Mouse (Mus musculus) intestine, embryonic 14.5 days (tissue): ENCODE data around the gene Acot11. TPM values are rescaled to one million over a fixed set of nuclear protein-coding genes. Genes with fewer than 3 reads are reported as not detected.
"Not testable (repeated sequence)": the region's sequence is repeated elsewhere in the genome, so short reads cannot be mapped to it uniquely, and the experiment has no call there.

ENCODE experiments used
- ATAC-seq: fragments of 200-750 bp; cut with Nextera tagmentation; replicated peaks from 2 replicates; pipeline ENCODE4 v1.8.0; 2017; ENCODE audit warnings: low read depth, moderate number of reproducible peaks, moderate TSS enrichment, moderate library complexity; ENCODE audit not compliant: low FRiP score, low TSS enrichment
- DNase-seq: peaks from one replicate; pipeline ENCODE4 v3.0.0-alpha.2; 2018; ENCODE audit warnings: low spot score
- H3K27ac ChIP-seq: fragments of 300-500 bp; sonication (generic); 2 replicates; pipeline ENCODE4 v1.5.1; 2014; ENCODE audit warnings: low read depth, mild to moderate bottlenecking, control low read depth
- H3K27me3 ChIP-seq: fragments of 300-500 bp; sonication (generic); replicated peaks from 2 replicates; pipeline ENCODE4 v1.6.1; 2014; ENCODE audit warnings: low read length, control low read depth; ENCODE audit not compliant: control insufficient read depth, insufficient read depth
- H3K36me3 ChIP-seq: fragments of 300-500 bp; sonication (generic); 2 replicates; pipeline ENCODE4 v1.6.1; 2014; ENCODE audit warnings: low read length, control low read depth; ENCODE audit not compliant: control insufficient read depth, insufficient read depth
- H3K4me1 ChIP-seq: fragments of 300-500 bp; sonication (generic); replicated peaks from 2 replicates; pipeline ENCODE4 v1.6.1; 2014; ENCODE audit warnings: low read length, control low read depth, mixed read lengths; ENCODE audit not compliant: control insufficient read depth, insufficient read depth
- H3K4me2 ChIP-seq: fragments of 300-500 bp; sonication (generic); 2 replicates; pipeline ENCODE4 v1.6.1; 2014; ENCODE audit warnings: low read length
- H3K4me3 ChIP-seq: fragments of 300-500 bp; sonication (generic); 2 replicates; pipeline ENCODE4 v1.5.1; 2014; ENCODE audit warnings: low read depth, low read length, control low read depth, mixed read lengths
- H3K9ac ChIP-seq: fragments of 300-500 bp; sonication (generic); 2 replicates; pipeline ENCODE4 v1.6.1; 2014; ENCODE audit warnings: mild to moderate bottlenecking, low read length
- H3K9me3 ChIP-seq: fragments of 300-500 bp; sonication (generic); 2 replicates; pipeline ENCODE4 v1.6.1; 2016; ENCODE audit warnings: low read length, control low read depth; ENCODE audit not compliant: control insufficient read depth
- WGBS: fragments of 180-500 bp; shearing (Covaris S2); extraction: QIAGEN DNeasy Blood & Tissue Kit; methylation state at CpG from one replicate; pipeline ENCODE4 v1.1.7; 2014; 5-methylcytosine and 5-hydroxymethylcytosine counted together
- polyA plus RNA-seq: library from polyadenylated mRNA; unstranded; fragments of >200 nt; fragmentation: Nextera tagmentation; extraction: Ambion mirVana; gene quantifications from 2 replicates; pipeline ENCODE4 v1.2.1, GENCODE M21; 2014

Acot11 gene
- polyA plus RNA-seq, 1 experiment from 2014 or later: 7.3 TPM

- 50% methylated on average over 5 of the region's 5 CpGs for WGBS
- Histone ChIP-seq H3K27me3 (no peaks in the 10 kb centered on the region), H3K36me3 (no peaks in the 10 kb centered on the region), H3K27ac (peak overlapping the region; percentile 67), H3K4me1 (peaks cover 7% of the 10 kb centered on the region; the same call in 1 of the 2 replicates), H3K4me2 (no peak overlapping the region), H3K4me3 (no peak overlapping the region), H3K9me3 (no peaks in the 10 kb centered on the region), H3K9ac (no peak overlapping the region)
- ATAC-seq (peak; percentile 85), DNase-seq (peak; percentile 86)
Observed at GRCm38 (mm10) chr4:106778116-106778788, 26.5 kb downstream of the Acot11 start.

GRCm38 (mm10) chr4:106776998-106777397, 27.8 kb downstream of the Acot11 start:
- H3K4me2 ChIP-seq: no peak overlapping the region
- DNase-seq: no peak
- no peak overlapping the region for H3K9ac ChIP-seq
- no peak overlapping the region for H3K4me3 ChIP-seq
- no peaks in the 10 kb centered on the region for H3K9me3 ChIP-seq
- ATAC-seq: no peak
- WGBS: 38% methylated on average over 3 of the region's 3 CpGs
- H3K36me3 ChIP-seq: no peaks in the 10 kb centered on the region
- H3K4me1 ChIP-seq: peaks cover 4% of the 10 kb centered on the region; the same call in 1 of the 2 replicates
- H3K27ac ChIP-seq: no peak overlapping the region
- no peaks in the 10 kb centered on the region for H3K27me3 ChIP-seq

GRCm38 (mm10) chr4:106775767-106776166, 29.0 kb downstream of the Acot11 start:
- not testable (repeated sequence) for H3K4me3 ChIP-seq, H3K4me1 ChIP-seq, DNase-seq, H3K27me3 ChIP-seq, H3K9ac ChIP-seq, H3K27ac ChIP-seq, H3K4me2 ChIP-seq, H3K36me3 ChIP-seq, ATAC-seq, H3K9me3 ChIP-seq
- WGBS: 84% methylated on average over 6 of the region's 6 CpGs

GRCm38 (mm10) chr4:106772558-106772957, 32.2 kb downstream of the Acot11 start:
- no peaks in the 10 kb centered on the region for H3K9me3 ChIP-seq
- no peak overlapping the region for H3K9ac ChIP-seq
- no peak for DNase-seq
- no peaks in the 10 kb centered on the region for H3K36me3 ChIP-seq
- H3K27ac ChIP-seq: no peak overlapping the region
- no peaks in the 10 kb centered on the region for H3K4me1 ChIP-seq
- no peak overlapping the region for H3K4me2 ChIP-seq
- no peaks in the 10 kb centered on the region for H3K27me3 ChIP-seq
- no peak overlapping the region for H3K4me3 ChIP-seq
- no peak for ATAC-seq
- WGBS: 96% methylated on average over 1 of the region's 1 CpGs

GRCm38 (mm10) chr4:106769306-106769705, 35.5 kb downstream of the Acot11 start:
- Histone ChIP-seq H3K4me1 (no peaks in the 10 kb centered on the region), H3K27me3 (no peaks in the 10 kb centered on the region), H3K27ac (no peak overlapping the region), H3K9me3 (no peaks in the 10 kb centered on the region), H3K36me3 (no peaks in the 10 kb centered on the region), H3K4me2 (no peak overlapping the region), H3K4me3 (no peak overlapping the region), H3K9ac (no peak overlapping the region)
- 71% methylated on average over 2 of the region's 2 CpGs for WGBS
- no peak for ATAC-seq
- DNase-seq: no peak

- ATAC-seq: no peak
- Histone ChIP-seq H3K4me3 (no peak overlapping the region), H3K9ac (no peak overlapping the region), H3K27me3 (no peaks in the 10 kb centered on the region), H3K9me3 (no peaks in the 10 kb centered on the region), H3K4me2 (no peak overlapping the region), H3K4me1 (no peaks in the 10 kb centered on the region), H3K36me3 (no peaks in the 10 kb centered on the region), H3K27ac (no peak overlapping the region)
- DNase-seq: no peak
- 80% methylated on average over 7 of the region's 7 CpGs for WGBS
Observed at GRCm38 (mm10) chr4:106764166-106764565, 40.6 kb downstream of the Acot11 start.

GRCm38 (mm10) chr4:106751726-106752125, 53.1 kb downstream of the Acot11 start:
- ATAC-seq (no peak), DNase-seq (no peak)
- Histone ChIP-seq H3K4me3 (no peak overlapping the region), H3K4me2 (no peak overlapping the region), H3K9me3 (no peaks in the 10 kb centered on the region), H3K27me3 (no peaks in the 10 kb centered on the region), H3K9ac (no peak overlapping the region), H3K27ac (no peak overlapping the region), H3K4me1 (0 out of 2 replicates have a peak, but pooled peaks cover 4% of the 10 kb centered on the region), H3K36me3 (0 out of 2 replicates have a peak, but pooled peaks cover 6% of the 10 kb centered on the region)
- WGBS: 85% methylated on average over 6 of the region's 6 CpGs

GRCm38 (mm10) chr4:106749699-106750098, 55.1 kb downstream of the Acot11 start:
- peak; percentile 88 for DNase-seq
- peak; percentile 86 for ATAC-seq
- Histone ChIP-seq H3K36me3 (0 out of 2 replicates have a peak, but pooled peaks cover 2% of the 10 kb centered on the region), H3K4me2 (peak overlapping the region; percentile 23; the same call in 1 of the 2 replicates), H3K9ac (no peak overlapping the region), H3K27ac (no peak overlapping the region), H3K4me3 (no peak overlapping the region), H3K27me3 (no peaks in the 10 kb centered on the region), H3K9me3 (no peaks in the 10 kb centered on the region), H3K4me1 (0 out of 2 replicates have a peak, but pooled peaks cover 4% of the 10 kb centered on the region)
- 4% methylated on average over 7 of the region's 7 CpGs for WGBS
